Mouse (Mus musculus): ENCODE measurements around the gene Sprtn. TPM values are rescaled to one million over a fixed set of nuclear protein-coding genes. Genes with fewer than 3 reads are reported as not detected.

Gene Sprtn
- polyA plus RNA-seq, 1 experiment: 9.1 TPM

GRCm38 (mm10) chr8:124872081-124872480, 25.6 kb upstream of the Sprtn start:
- no peak overlapping the region for H3K4me3 ChIP-seq (ENCODE audit: insufficient read depth, poor library complexity, severe bottlenecking)
- no peak for TF ChIP-seq MYOG (IDR thresholded peaks at IDR 0.05; ENCODE audit: control insufficient read depth, extremely low read depth, insufficient read length)
- no peak for TF ChIP-seq USF1 (IDR thresholded peaks at IDR 0.05; ENCODE audit: low read depth)
- TF ChIP-seq FOSL1 (IDR thresholded peaks at IDR 0.05; ENCODE audit: insufficient read depth, low read length, poor library complexity, severe bottlenecking): no peak
- no peak for TF ChIP-seq MYOD1 (IDR thresholded peaks at IDR 0.05; ENCODE audit: control insufficient read depth, insufficient read length, low read depth)
- no peak for TF ChIP-seq CEBPB (IDR thresholded peaks at IDR 0.05; ENCODE audit: low read depth)
- TF ChIP-seq MAX (IDR thresholded peaks at IDR 0.05): no peak
- no peak for TF ChIP-seq CTCF (IDR thresholded peaks at IDR 0.05; ENCODE audit: control insufficient read depth, insufficient read depth, insufficient read length)
- H3K27me3 ChIP-seq (ENCODE audit: control insufficient read depth, insufficient read depth, insufficient read length): no peaks in the 10 kb centered on the region
- H3ac ChIP-seq (ENCODE audit: control insufficient read depth, insufficient read length, low read depth): no peak overlapping the region
- H3K36me3 ChIP-seq (ENCODE audit: control insufficient read depth, insufficient read depth): peaks cover 36% of the 10 kb centered on the region
- H3K79me3 ChIP-seq (ENCODE audit: low read depth): peaks cover 11% of the 10 kb centered on the region
- H3K79me2 ChIP-seq (ENCODE audit: control insufficient read depth, insufficient read depth): peaks cover 47% of the 10 kb centered on the region

GRCm38 (mm10) chr8:124872690-124873089, 25.0 kb upstream of the Sprtn start:
- peaks cover 42% of the 10 kb centered on the region for H3K36me3 ChIP-seq (ENCODE audit: control insufficient read depth, insufficient read depth)
- no peak for TF ChIP-seq MYOG (IDR thresholded peaks at IDR 0.05; ENCODE audit: control insufficient read depth, extremely low read depth, insufficient read length)
- TF ChIP-seq CEBPB (IDR thresholded peaks at IDR 0.05; ENCODE audit: low read depth): no peak
- TF ChIP-seq MYOD1 (IDR thresholded peaks at IDR 0.05; ENCODE audit: control insufficient read depth, insufficient read length, low read depth): no peak
- TF ChIP-seq MAX (IDR thresholded peaks at IDR 0.05): no peak
- H3K79me3 ChIP-seq (ENCODE audit: low read depth): peaks cover 8% of the 10 kb centered on the region
- peaks cover 41% of the 10 kb centered on the region for H3K79me2 ChIP-seq (ENCODE audit: control insufficient read depth, insufficient read depth)
- H3K27me3 ChIP-seq (ENCODE audit: control insufficient read depth, insufficient read depth, insufficient read length): no peaks in the 10 kb centered on the region
- H3K4me3 ChIP-seq (ENCODE audit: insufficient read depth, poor library complexity, severe bottlenecking): no peak overlapping the region
- H3ac ChIP-seq (ENCODE audit: control insufficient read depth, insufficient read length, low read depth): no peak overlapping the region

DNA sequence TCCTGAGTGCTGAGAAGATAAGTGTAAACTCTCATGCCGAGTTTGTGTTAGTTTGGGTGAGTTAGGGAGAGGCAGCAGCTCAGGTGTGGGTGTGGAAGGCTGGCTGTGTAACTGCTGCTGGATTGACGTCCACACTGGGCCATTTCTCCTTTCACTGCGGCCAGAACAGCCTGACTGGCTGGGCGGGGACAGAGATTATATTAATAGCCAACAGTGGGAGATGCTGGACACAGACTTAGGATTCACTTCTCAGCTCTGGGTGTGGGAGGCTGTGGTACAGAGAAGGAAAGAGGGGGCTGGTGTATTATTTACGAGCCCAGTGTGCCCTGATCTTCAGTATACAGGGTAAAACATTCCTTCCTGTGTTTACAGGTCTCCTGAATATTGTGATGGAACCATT, 19.5 kb upstream of the Sprtn start:
- Histone ChIP-seq H3ac (ENCODE audit: control insufficient read depth, insufficient read length, low read depth) (no peak overlapping the region), H3K79me3 (ENCODE audit: low read depth) (no peaks in the 10 kb centered on the region), H3K79me2 (ENCODE audit: control insufficient read depth, insufficient read depth) (no peaks in the 10 kb centered on the region), H3K27me3 (ENCODE audit: control insufficient read depth, insufficient read depth, insufficient read length) (no peaks in the 10 kb centered on the region), H3K4me3 (ENCODE audit: insufficient read depth, poor library complexity, severe bottlenecking) (no peak overlapping the region), H3K36me3 (ENCODE audit: control insufficient read depth, insufficient read depth) (peaks cover 63% of the 10 kb centered on the region)
- TF ChIP-seq MYOD1 (IDR thresholded peaks at IDR 0.05; ENCODE audit: control insufficient read depth, insufficient read length, low read depth): no peak
- TF ChIP-seq CEBPB (IDR thresholded peaks at IDR 0.05; ENCODE audit: low read depth): no peak
- TF ChIP-seq FOSL1 (IDR thresholded peaks at IDR 0.05; ENCODE audit: insufficient read depth, low read length, poor library complexity, severe bottlenecking): no peak
- TF ChIP-seq USF1 (IDR thresholded peaks at IDR 0.05; ENCODE audit: low read depth): no peak
- no peak for TF ChIP-seq MAX (IDR thresholded peaks at IDR 0.05)
- TF ChIP-seq MYOG (IDR thresholded peaks at IDR 0.05; ENCODE audit: control insufficient read depth, extremely low read depth, insufficient read length): no peak

- H3K4me3 ChIP-seq (ENCODE audit: insufficient read depth, poor library complexity, severe bottlenecking): no peak overlapping the region
- no peak for TF ChIP-seq USF1 (IDR thresholded peaks at IDR 0.05; ENCODE audit: low read depth)
- TF ChIP-seq CTCF (IDR thresholded peaks at IDR 0.05; ENCODE audit: control insufficient read depth, insufficient read depth, insufficient read length): no peak
- no peak for TF ChIP-seq MAX (IDR thresholded peaks at IDR 0.05)
- TF ChIP-seq FOSL1 (IDR thresholded peaks at IDR 0.05; ENCODE audit: insufficient read depth, low read length, poor library complexity, severe bottlenecking): no peak
- TF ChIP-seq MYOD1 (IDR thresholded peaks at IDR 0.05; ENCODE audit: control insufficient read depth, insufficient read length, low read depth): no peak
- H3K79me2 ChIP-seq (ENCODE audit: control insufficient read depth, insufficient read depth): no peaks in the 10 kb centered on the region
- H3K79me3 ChIP-seq (ENCODE audit: low read depth): no peaks in the 10 kb centered on the region
- H3K27me3 ChIP-seq (ENCODE audit: control insufficient read depth, insufficient read depth, insufficient read length): no peaks in the 10 kb centered on the region
- H3ac ChIP-seq (ENCODE audit: control insufficient read depth, insufficient read length, low read depth): no peak overlapping the region
- H3K36me3 ChIP-seq (ENCODE audit: control insufficient read depth, insufficient read depth): peaks cover 64% of the 10 kb centered on the region
Observed at GRCm38 (mm10) chr8:124878946-124879526, 18.6 kb upstream of the Sprtn start.

GRCm38 (mm10) chr8:124888385-124888784, 9.3 kb upstream of the Sprtn start:
- TF ChIP-seq MYOD1 (IDR thresholded peaks at IDR 0.05; ENCODE audit: control insufficient read depth, insufficient read length, low read depth): no peak
- TF ChIP-seq USF1 (IDR thresholded peaks at IDR 0.05; ENCODE audit: low read depth): no peak
- no peak for TF ChIP-seq CEBPB (IDR thresholded peaks at IDR 0.05; ENCODE audit: low read depth)
- TF ChIP-seq CTCF (IDR thresholded peaks at IDR 0.05; ENCODE audit: control insufficient read depth, insufficient read depth, insufficient read length): no peak
- no peak for TF ChIP-seq MYOG (IDR thresholded peaks at IDR 0.05; ENCODE audit: control insufficient read depth, extremely low read depth, insufficient read length)
- no peak for TF ChIP-seq FOSL1 (IDR thresholded peaks at IDR 0.05; ENCODE audit: insufficient read depth, low read length, poor library complexity, severe bottlenecking)
- TF ChIP-seq MAX (IDR thresholded peaks at IDR 0.05): no peak
- H3K36me3 ChIP-seq (ENCODE audit: control insufficient read depth, insufficient read depth): peaks cover 64% of the 10 kb centered on the region
- peaks cover 1% of the 10 kb centered on the region for H3K79me3 ChIP-seq (ENCODE audit: low read depth)
- H3K27me3 ChIP-seq (ENCODE audit: control insufficient read depth, insufficient read depth, insufficient read length): no peaks in the 10 kb centered on the region
- peaks cover 11% of the 10 kb centered on the region for H3K79me2 ChIP-seq (ENCODE audit: control insufficient read depth, insufficient read depth)
- H3K4me3 ChIP-seq (ENCODE audit: insufficient read depth, poor library complexity, severe bottlenecking): no peak overlapping the region
- H3ac ChIP-seq (ENCODE audit: control insufficient read depth, insufficient read length, low read depth): no peak overlapping the region

- no peak overlapping the region for H3ac ChIP-seq (ENCODE audit: control insufficient read depth, insufficient read length, low read depth)
- no peaks in the 10 kb centered on the region for H3K27me3 ChIP-seq (ENCODE audit: control insufficient read depth, insufficient read depth, insufficient read length)
- TF ChIP-seq MYOD1 (IDR thresholded peaks at IDR 0.05; ENCODE audit: control insufficient read depth, insufficient read length, low read depth): no peak
- no peak for TF ChIP-seq FOSL1 (IDR thresholded peaks at IDR 0.05; ENCODE audit: insufficient read depth, low read length, poor library complexity, severe bottlenecking)
- no peak for TF ChIP-seq MYOG (IDR thresholded peaks at IDR 0.05; ENCODE audit: control insufficient read depth, extremely low read depth, insufficient read length)
- no peak for TF ChIP-seq MAX (IDR thresholded peaks at IDR 0.05)
- no peak for TF ChIP-seq USF1 (IDR thresholded peaks at IDR 0.05; ENCODE audit: low read depth)
- no peak for TF ChIP-seq CTCF (IDR thresholded peaks at IDR 0.05; ENCODE audit: control insufficient read depth, insufficient read depth, insufficient read length)
- no peak for TF ChIP-seq CEBPB (IDR thresholded peaks at IDR 0.05; ENCODE audit: low read depth)
- H3K79me2 ChIP-seq (ENCODE audit: control insufficient read depth, insufficient read depth): peaks cover 46% of the 10 kb centered on the region
- H3K36me3 ChIP-seq (ENCODE audit: control insufficient read depth, insufficient read depth): peaks cover 52% of the 10 kb centered on the region
- H3K79me3 ChIP-seq (ENCODE audit: low read depth): peaks cover 22% of the 10 kb centered on the region
- no peak overlapping the region for H3K4me3 ChIP-seq (ENCODE audit: insufficient read depth, poor library complexity, severe bottlenecking)
Observed at GRCm38 (mm10) chr8:124892596-124892995, 5.1 kb upstream of the Sprtn start.
